Mouse (Mus musculus): ENCODE data around the gene Adgrg3.

DNA sequence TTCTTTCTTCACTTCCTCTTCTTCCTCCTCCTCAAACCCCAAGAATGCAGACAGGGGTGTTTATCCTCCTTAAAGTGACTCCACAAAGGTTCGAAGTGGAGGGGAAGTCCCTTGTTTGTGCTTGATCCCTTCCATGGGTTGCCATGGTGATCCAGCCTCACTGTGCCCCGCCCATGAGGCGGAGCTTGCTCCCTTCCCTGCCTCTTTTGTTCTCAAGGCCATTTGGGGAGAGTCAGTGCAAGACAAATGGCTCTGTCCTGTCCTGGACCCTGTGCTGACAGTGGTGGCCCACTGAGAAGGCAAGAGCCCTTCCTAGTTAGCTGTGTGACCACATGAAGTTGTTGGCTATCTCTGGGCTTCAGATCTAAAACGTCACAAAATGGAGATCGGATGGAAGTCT lies 16.8 kb upstream of the Adgrg3 start:
- no peak for TF ChIP-seq POLR2A (IDR thresholded peaks at IDR 0.05; ENCODE audit: borderline replicate concordance, insufficient read depth, low read length)
- TF ChIP-seq CTCF (IDR thresholded peaks at IDR 0.05; ENCODE audit: borderline replicate concordance, insufficient read depth, low read depth, low read length): no peak

Measured in cerebellum, adult 2 months (tissue).